Comparison of ENCODE assay signal across 8 mouse cellular contexts in genomic region chr16:24165461-24166081, GRCm38 (mm10).
A peak's percentile ranks its signal among the peaks of the same experiment; 100 is the strongest.
DNase-seq lines count a peak whose midpoint lies in the region; ATAC-seq and TF ChIP-seq lines count a peak whose summit lies in the region.

No protein-coding gene starts in this region.

- no peak for TF ChIP-seq CTCF in hindbrain, postnatal 0 days (IDR thresholded peaks at IDR 0.05; ENCODE audit: low read depth)

- H3K9me3 ChIP-seq in hindbrain, postnatal 0 days (ENCODE audit: low read length): no peaks in the 10 kb centered on the region
- no peaks in the 10 kb centered on the region for H3K9me3 ChIP-seq in hindbrain, embryonic 12.5 days (replicated peaks)
- H3K9me3 ChIP-seq in limb, embryonic 10.5 days (replicated peaks): no peaks in the 10 kb centered on the region
- no peaks in the 10 kb centered on the region for H3K9me3 ChIP-seq in forebrain, embryonic 11.5 days (ENCODE audit: control insufficient read depth, low read length)

- WGBS in hindbrain, postnatal 0 days: 50% methylated on average over 11 of the region's 11 CpGs
- 58% methylated on average over 11 of the region's 11 CpGs for WGBS in hindbrain, embryonic 12.5 days
- WGBS in limb, embryonic 10.5 days: 63% methylated on average over 11 of the region's 11 CpGs
- 69% methylated on average over 11 of the region's 11 CpGs for WGBS in forebrain, embryonic 11.5 days

- no peak overlapping the region for H3K4me3 ChIP-seq in hindbrain, postnatal 0 days (ENCODE audit: low read length)
- H3K4me3 ChIP-seq in hindbrain, embryonic 12.5 days: no peak overlapping the region
- no peak overlapping the region for H3K4me3 ChIP-seq in limb, embryonic 10.5 days
- H3K4me3 ChIP-seq in forebrain, embryonic 11.5 days (ENCODE audit: low read depth, low read length): no peak overlapping the region

- peak; percentile 32 for DNase-seq in hindbrain, postnatal 0 days (ENCODE audit: low spot score)
- DNase-seq in T-cell, adult 2 months (ENCODE audit: low spot score): peak; percentile 57
- no peak for DNase-seq in limb, embryonic 10.5 days (ENCODE audit: low spot score)
- peak; percentile 49 to 56 for DNase-seq in spleen, adult 18-20 months
- DNase-seq in forebrain, embryonic 11.5 days (ENCODE audit: low spot score): no peak
- no peak for DNase-seq in frontal cortex, postnatal 36 days (ENCODE audit: low spot score in 2 of 2)
- DNase-seq in embryo, embryonic 11 days: no peak

- no peak overlapping the region for H3K9ac ChIP-seq in hindbrain, postnatal 0 days (replicated peaks; ENCODE audit: low read length)
- H3K9ac ChIP-seq in hindbrain, embryonic 12.5 days: no peak overlapping the region
- H3K9ac ChIP-seq in forebrain, embryonic 11.5 days (ENCODE audit: low read length): no peak overlapping the region

- H3K36me3 ChIP-seq in hindbrain, postnatal 0 days (ENCODE audit: insufficient read depth, low read length): no peaks in the 10 kb centered on the region
- no peaks in the 10 kb centered on the region for H3K36me3 ChIP-seq in hindbrain, embryonic 12.5 days
- no peaks in the 10 kb centered on the region for H3K36me3 ChIP-seq in limb, embryonic 10.5 days
- H3K36me3 ChIP-seq in forebrain, embryonic 11.5 days (ENCODE audit: control insufficient read depth, insufficient read depth, low read length): no peaks in the 10 kb centered on the region

- H3K4me2 ChIP-seq in hindbrain, postnatal 0 days (ENCODE audit: low read depth, low read length): no peak overlapping the region
- no peak overlapping the region for H3K4me2 ChIP-seq in hindbrain, embryonic 12.5 days (replicated peaks)
- H3K4me2 ChIP-seq in forebrain, embryonic 11.5 days (ENCODE audit: low read depth, low read length, severe bottlenecking): no peak overlapping the region

- no peak overlapping the region for H3K27ac ChIP-seq in hindbrain, postnatal 0 days
- no peak overlapping the region for H3K27ac ChIP-seq in hindbrain, embryonic 12.5 days
- peak overlapping the region; percentile 78 for H3K27ac ChIP-seq in limb, embryonic 10.5 days
- no peak overlapping the region for H3K27ac ChIP-seq in forebrain, embryonic 11.5 days (ENCODE audit: low read depth, low read length)

- no peaks in the 10 kb centered on the region for H3K4me1 ChIP-seq in hindbrain, postnatal 0 days (ENCODE audit: insufficient read depth, low read length)
- peaks cover 5% of the 10 kb centered on the region; the same call in 1 of the 2 replicates for H3K4me1 ChIP-seq in hindbrain, embryonic 12.5 days
- H3K4me1 ChIP-seq in limb, embryonic 10.5 days: peaks cover 14% of the 10 kb centered on the region
- H3K4me1 ChIP-seq in forebrain, embryonic 11.5 days (replicated peaks; ENCODE audit: control insufficient read depth, insufficient read depth, low read length): no peaks in the 10 kb centered on the region

- 0 out of 2 replicates have a peak, but pooled peaks have one; percentile 29 for ATAC-seq in hindbrain, postnatal 0 days
- ATAC-seq in hindbrain, embryonic 12.5 days (ENCODE audit: low FRiP score): no peak
- ATAC-seq in forebrain, embryonic 11.5 days (replicated peaks; ENCODE audit: low FRiP score): no peak

- H3K27me3 ChIP-seq in hindbrain, postnatal 0 days (ENCODE audit: insufficient read depth, low read length): no peaks in the 10 kb centered on the region
- no peaks in the 10 kb centered on the region for H3K27me3 ChIP-seq in hindbrain, embryonic 12.5 days
- H3K27me3 ChIP-seq in limb, embryonic 10.5 days (ENCODE audit: low read depth, poor library complexity, severe bottlenecking): no peaks in the 10 kb centered on the region
- H3K27me3 ChIP-seq in forebrain, embryonic 11.5 days (ENCODE audit: control insufficient read depth, insufficient read depth, low read length): no peaks in the 10 kb centered on the region

Comparison
In these comparisons a context has a peak if more than half of its experiments do, and no peak if none do; other contexts are left out.
1. DNase-seq: peak in hindbrain, postnatal 0 days (single experiment), T-cell, adult 2 months (single experiment) and spleen, adult 18-20 months (2 of 2); none in limb, embryonic 10.5 days (single experiment), forebrain, embryonic 11.5 days (single experiment), frontal cortex, postnatal 36 days (0 of 2) and embryo, embryonic 11 days (single experiment).